ENCODE assay signal across 18 mouse cellular contexts in genomic region chr11:59335150-59335549, GRCm38 (mm10). TPM values are rescaled to one million over a fixed set of nuclear protein-coding genes. Genes with fewer than 3 reads are reported as not detected.
DNase-seq lines count a peak whose midpoint lies in the region.
"Had no signal": no experiment of that assay in that cellular context is flagged by ENCODE, and none has a peak within 500 bp of the region (broad histone marks: within the 10 kb centered on the region; RNA-seq: fewer than 3 reads in every experiment).

No protein-coding gene starts in this region.

- DNase-seq in gastrocnemius, adult 18-20 months (ENCODE audit: low spot score) = peak; percentile 34
- DNase-seq in gastrocnemius, adult 8-10 months (ENCODE audit: low spot score in 2 of 2) = no peak
- DNase-seq in heart, postnatal 10 days = peak; percentile 41 to 49
- DNase-seq in heart, postnatal 25 days (ENCODE audit: low spot score) = no peak
- peak; percentile 30 for DNase-seq in urinary bladder, postnatal 14 days (ENCODE audit: low spot score)
- DNase-seq in urinary bladder, postnatal 4 days (ENCODE audit: low spot score in 2 of 2) = no peak
- no peak for DNase-seq in testis, postnatal 10 days (ENCODE audit: low spot score)
- DNase-seq in kidney, postnatal 36 days = no peak
- DNase-seq: adrenal gland, postnatal 10 days; cerebellum, adult 11 months; cerebellum, adult 8-10 months; cerebellum, postnatal 14 days; heart, adult 11 months; kidney, adult 11 months had no signal

- intact Hi-C loops in heart, postnatal 10 days (cut with DNase I) = no loop called here
- intact Hi-C loops in heart, postnatal 25 days (cut with DNase I) = no loop called here

RNA-seq across cellular contexts. Expression of gene Wnt9a, which starts 28.4 kb away (rescaled TPM):
- total RNA-seq in gastrocnemius, adult 18-20 months (2021) = 1 to 10 TPM; 7.9 to 9.9 TPM
- 10 to 100 TPM in 1 of 4 experiments, 1 to 10 TPM in 3; 8.9 to 13.2 (median 9.5) TPM for total RNA-seq in gastrocnemius, adult 8-10 months (2022)
- 1 to 10 TPM; 6.1 to 7.5 TPM for total RNA-seq in heart, postnatal 10 days (2021)
- total RNA-seq in heart, postnatal 25 days (2021) = 1 to 10 TPM; 5.6 to 6.6 TPM
- total RNA-seq: MEL had no signal

RNA-seq across cellular contexts. Expression of gene Prss38, which starts 40.3 kb away (rescaled TPM):
- total RNA-seq in gastrocnemius, adult 18-20 months (2021) = not detected
- not detected for total RNA-seq in gastrocnemius, adult 8-10 months (2022)
- not detected for total RNA-seq in heart, postnatal 10 days (2021)
- total RNA-seq in heart, postnatal 25 days (2021) = not detected
- total RNA-seq: adrenal gland, postnatal 10 days; adrenal gland, postnatal 4 days; hematopoietic stem cell, adult 5-6 weeks; hindbrain, postnatal 0 days; MEL had no signal

RNA-seq across cellular contexts. Expression of gene Wnt3a, which starts 44.6 kb away (rescaled TPM):
- not detected for total RNA-seq in gastrocnemius, adult 18-20 months (2021)
- not detected for total RNA-seq in gastrocnemius, adult 8-10 months (2022)
- not detected for total RNA-seq in heart, postnatal 10 days (2021)
- not detected for total RNA-seq in heart, postnatal 25 days (2021)
- total RNA-seq: adrenal gland, postnatal 10 days; adrenal gland, postnatal 4 days; hematopoietic stem cell, adult 5-6 weeks; MEL had no signal

Comparison
In these comparisons a context has a peak if more than half of its experiments do, and no peak if none do; other contexts are left out.
1. DNase-seq: peak in gastrocnemius, adult 18-20 months (single experiment), heart, postnatal 10 days (2 of 2) and urinary bladder, postnatal 14 days (single experiment); none in gastrocnemius, adult 8-10 months (0 of 2), heart, postnatal 25 days (single experiment), urinary bladder, postnatal 4 days (0 of 2), testis, postnatal 10 days (single experiment) and kidney, postnatal 36 days (0 of 2).